Mouse (Mus musculus) MEL (cell line): ENCODE results near the gene C1ql4. TPM values are rescaled to one million over a fixed set of nuclear protein-coding genes. Genes with fewer than 3 reads are reported as not detected.

Source experiments
- DNase-seq: peaks from one replicate; pipeline ENCODE4 v3.0.0; 2011; ENCODE audit warnings: low read depth, low spot score
- H3K27ac ChIP-seq: 2 replicates; pipeline ENCODE4 v1.5.1; 2012; ENCODE audit warnings: low read depth, mild to moderate bottlenecking, control low read depth, low read length, moderate library complexity; ENCODE audit not compliant: control insufficient read depth
- H3K27me3 ChIP-seq, 2 experiments: fragments of 150-350 bp in 1 of 2; sonication (generic) in 1 of 2; 2 replicates each; pipeline ENCODE4 v1.6.1; 2012; ENCODE audit warnings: low read length in 2 of 2, mild to moderate bottlenecking in 2 of 2, improper control_type of control experiment in 1 of 2, moderate library complexity in 1 of 2; ENCODE audit not compliant: insufficient read depth in 2 of 2, control insufficient read depth in 1 of 2
- H3K36me3 ChIP-seq, 2 experiments: 2 replicates each; pipeline ENCODE4 v1.6.1; 2012 to 2014; ENCODE audit warnings: low read length in 2 of 2, improper control_type of control experiment in 1 of 2, inconsistent platforms in 1 of 2, mild to moderate bottlenecking in 1 of 2; ENCODE audit not compliant: insufficient read depth in 2 of 2, control insufficient read depth in 1 of 2
- H3K4me1 ChIP-seq, 2 experiments: fragments of 150-350 bp in 1 of 2; sonication (generic) in 1 of 2; 2 replicates each; pipeline ENCODE4 v1.6.1; 2012; ENCODE audit warnings: low read length in 2 of 2, improper control_type of control experiment in 1 of 2, mild to moderate bottlenecking in 1 of 2; ENCODE audit not compliant: insufficient read depth in 2 of 2, control insufficient read depth in 1 of 2
- H3K4me3 ChIP-seq, 2 experiments: fragments of 150-350 bp in 1 of 2; sonication (generic) in 1 of 2; 2 replicates each; pipeline ENCODE4 v1.5.1; 2012; ENCODE audit warnings: low read depth in 2 of 2, low read length in 2 of 2, mild to moderate bottlenecking in 2 of 2, moderate library complexity in 2 of 2, control low read depth in 1 of 2, improper control_type of control experiment in 1 of 2; ENCODE audit not compliant: control insufficient read depth in 1 of 2, insufficient read depth in 1 of 2
- H3K79me2 ChIP-seq: 2 replicates; pipeline ENCODE4 v1.6.1; 2012; ENCODE audit warnings: mild to moderate bottlenecking, low read length, moderate library complexity; ENCODE audit not compliant: control insufficient read depth, poor library complexity, insufficient read depth
- H3K9ac ChIP-seq: 2 replicates; pipeline ENCODE4 v1.6.1; 2012; ENCODE audit warnings: low read depth, mild to moderate bottlenecking, control low read depth, low read length, moderate library complexity; ENCODE audit not compliant: control insufficient read depth, poor library complexity, severe bottlenecking
- H3K9me3 ChIP-seq: fragments of 150-350 bp; sonication (generic); replicated peaks from 2 replicates; pipeline ENCODE4 v1.6.1; 2012; ENCODE audit warnings: mild to moderate bottlenecking, low read length, improper control_type of control experiment, moderate library complexity; ENCODE audit not compliant: insufficient read depth
- CHD2 ChIP-seq: IDR thresholded peaks from 2 replicates; pipeline ENCODE4 v1.6.1; 2011; ENCODE audit warnings: low read length, improper control_type of control experiment
- EP300 ChIP-seq, 2 experiments: IDR thresholded peaks; 2 replicates each; pipeline ENCODE4 v1.6.1; 2011; ENCODE audit warnings: improper control_type of control experiment in 2 of 2, low read length in 2 of 2, low read depth in 1 of 2, mild to moderate bottlenecking in 1 of 2
- JUND ChIP-seq: IDR thresholded peaks from 2 replicates; pipeline ENCODE4 v1.6.1; 2011; ENCODE audit warnings: low read depth, mild to moderate bottlenecking, improper control_type of control experiment, low read length
- MAZ ChIP-seq: IDR thresholded peaks from 2 replicates; pipeline ENCODE4 v1.6.1; 2012; ENCODE audit warnings: low read depth, mild to moderate bottlenecking, inconsistent platforms, low read length, improper control_type of control experiment
- MXI1 ChIP-seq: IDR thresholded peaks from 2 replicates; pipeline ENCODE4 v1.6.1; 2011; ENCODE audit warnings: mild to moderate bottlenecking, low read depth, low read length, improper control_type of control experiment
- MYC ChIP-seq: IDR thresholded peaks from 2 replicates; pipeline ENCODE4 v1.6.1; 2011; ENCODE audit warnings: low read depth, mild to moderate bottlenecking, low read length, improper control_type of control experiment, moderate library complexity
- NELFE ChIP-seq: IDR thresholded peaks from 2 replicates; pipeline ENCODE4 v1.6.1; 2011; ENCODE audit warnings: low read depth, low read length, improper control_type of control experiment
- POLR2AphosphoS2 ChIP-seq: IDR thresholded peaks from 2 replicates; pipeline ENCODE4 v1.6.1; 2011; ENCODE audit warnings: low read length, improper control_type of control experiment
- POLR2AphosphoS5 ChIP-seq: IDR thresholded peaks from 2 replicates; pipeline ENCODE4 v1.6.1; 2012; ENCODE audit warnings: low read depth, borderline replicate concordance, mild to moderate bottlenecking, inconsistent platforms, low read length, moderate library complexity, mixed read lengths
- RAD21 ChIP-seq: IDR thresholded peaks from 2 replicates; pipeline ENCODE4 v1.6.1; 2011; ENCODE audit warnings: mild to moderate bottlenecking, low read depth, low read length, improper control_type of control experiment
- SIN3A ChIP-seq: IDR thresholded peaks from 2 replicates; pipeline ENCODE4 v1.6.1; 2012; ENCODE audit warnings: low read length, improper control_type of control experiment, inconsistent platforms
- TAL1 ChIP-seq: IDR thresholded peaks from 2 replicates; pipeline ENCODE4 v1.6.1; 2012; ENCODE audit warnings: mild to moderate bottlenecking, inconsistent platforms, low read length, moderate library complexity, mixed read lengths
- TBP ChIP-seq: IDR thresholded peaks from 2 replicates; pipeline ENCODE4 v1.8.0; 2011; ENCODE audit warnings: low read depth, low read length, improper control_type of control experiment
- UBTF ChIP-seq: IDR thresholded peaks from 2 replicates; pipeline ENCODE4 v1.6.1; 2012; ENCODE audit warnings: low read depth, mild to moderate bottlenecking, inconsistent platforms, low read length, improper control_type of control experiment, moderate library complexity, borderline replicate concordance; ENCODE audit not compliant: insufficient read depth
- USF1 ChIP-seq: IDR thresholded peaks from 2 replicates; pipeline ENCODE4 v1.6.1; 2014; ENCODE audit warnings: low read depth, mild to moderate bottlenecking, inconsistent platforms, low read length, improper control_type of control experiment, moderate library complexity
- ZMIZ1 ChIP-seq: IDR thresholded peaks from 2 replicates; pipeline ENCODE4 v1.6.1; 2012; ENCODE audit warnings: low read depth, mild to moderate bottlenecking, inconsistent platforms, low read length, improper control_type of control experiment, moderate library complexity
- ZNF384 ChIP-seq: IDR thresholded peaks from 2 replicates; pipeline ENCODE4 v1.6.1; 2012; ENCODE audit warnings: low read depth, mild to moderate bottlenecking, inconsistent platforms, low read length, improper control_type of control experiment
- polyA plus RNA-seq, 2 experiments: library from polyadenylated mRNA; stranded (reverse) in 1 of 2; unstranded in 1 of 2; fragments of >175 nt in 1 of 2; fragments of >200 nt in 1 of 2; gene quantifications; 2 replicates each; pipeline versions ENCODE4 v1.2.1 to v1.2.4; 2012; ENCODE audit warnings: low replicate concordance in 2 of 2, low read depth in 1 of 2; ENCODE audit not compliant: insufficient read length in 2 of 2, insufficient read depth in 1 of 2, missing spikeins in 1 of 2
- total RNA-seq: library from RNA; depleted of rRNA; stranded (reverse); fragments of 300-350 nt; gene quantifications from 2 replicates; pipeline ENCODE4 v1.2.3, GENCODE M21; 2012; rRNA removed

The C1ql4 gene
- total and polyA plus RNA-seq, 3 experiments: 0.08 to 0.15 TPM; not detected in 1

GRCm38 (mm10) chr15:99035431-99035830 is 52.2 kb downstream of the C1ql4 start:
- TF ChIP-seq TBP: no peak
- TF ChIP-seq USF1: no peak
- no peak for TF ChIP-seq NELFE
- no peak for TF ChIP-seq POLR2AphosphoS2
- TF ChIP-seq MYC: no peak
- no peak for TF ChIP-seq ZMIZ1
- TF ChIP-seq CHD2: no peak
- TF ChIP-seq MAZ: no peak
- TF ChIP-seq SIN3A: no peak
- TF ChIP-seq MXI1: no peak
- TF ChIP-seq POLR2AphosphoS5: no peak
- no peak for TF ChIP-seq EP300 (IDR thresholded peaks at IDR 0.05; ENCODE audit: low read depth in 1 of 2, low read length in 2 of 2)
- no peak for TF ChIP-seq RAD21
- TF ChIP-seq TAL1: no peak
- TF ChIP-seq ZNF384: no peak
- TF ChIP-seq JUND: no peak
- TF ChIP-seq UBTF: no peak
- Histone ChIP-seq H3K9ac (no peak overlapping the region), H3K4me3 (no peak overlapping the region), H3K4me1 (peaks cover 4 to 26% of the 10 kb centered on the region in 2 experiments; a peak in 3 of 4 replicates), H3K27me3 (no peaks in the 10 kb centered on the region), H3K36me3 (peaks cover 20 to 22% of the 10 kb centered on the region in 2 experiments), H3K79me2 (peaks cover 28% of the 10 kb centered on the region), H3K9me3 (no peaks in the 10 kb centered on the region), H3K27ac (no peak overlapping the region)
- no peak for DNase-seq

Other genes with a start within 250 kb of the C1ql4 start
- 12.5 and 15.4 TPM in 2 replicates for gene Kmt2d, start 216.6 kb downstream of the C1ql4 start, total RNA-seq
- gene Kmt2d, start 216.6 kb downstream of the C1ql4 start, polyA plus RNA-seq: 10 to 100 TPM; 42.0 to 47.7 TPM
- gene Rhebl1, start 193.3 kb downstream of the C1ql4 start, total RNA-seq: 9.4 and 10.1 TPM in 2 replicates
- 10 to 100 TPM in 1 of 2 experiments, not detected in 1; 16.6 TPM for gene Rhebl1, start 193.3 kb downstream of the C1ql4 start, polyA plus RNA-seq
- gene Dhh, start 189.3 kb downstream of the C1ql4 start, total RNA-seq: 0.12 TPM in 1 of 2 replicates, not detected in the other
- gene Dhh, start 189.3 kb downstream of the C1ql4 start, polyA plus RNA-seq: not detected
- gene Lmbr1l, start 169.6 kb downstream of the C1ql4 start, total RNA-seq: 7.0 and 13.5 TPM in 2 replicates
- gene Lmbr1l, start 169.6 kb downstream of the C1ql4 start, polyA plus RNA-seq: 10 to 100 TPM in 1 of 2 experiments, not detected in 1; 17.3 TPM
- 1,577 and 1,672 TPM in 2 replicates for gene Tuba1b, start 153.3 kb downstream of the C1ql4 start, total RNA-seq
- gene Tuba1b, start 153.3 kb downstream of the C1ql4 start, polyA plus RNA-seq: 1,000 to 10,000 TPM in 1 of 2 experiments, not detected in 1; 1,861 TPM
- gene Gm49450, start 134.3 kb downstream of the C1ql4 start, total RNA-seq: not detected in 2 replicates
- gene Gm49450, start 134.3 kb downstream of the C1ql4 start, polyA plus RNA-seq: not detected
- 112 and 133 TPM in 2 replicates for gene Tuba1a, start 134.1 kb downstream of the C1ql4 start, total RNA-seq
- gene Tuba1a, start 134.1 kb downstream of the C1ql4 start, polyA plus RNA-seq: 10 to 100 TPM in 1 of 2 experiments, not detected in 1; 83.6 TPM
- 163 and 201 TPM in 2 replicates for gene Tuba1c, start 57.9 kb downstream of the C1ql4 start, total RNA-seq
- 100 to 1,000 TPM in 1 of 2 experiments, not detected in 1; 129 TPM for gene Tuba1c, start 57.9 kb downstream of the C1ql4 start, polyA plus RNA-seq
- not detected in 2 replicates for gene Prph, start 32.6 kb downstream of the C1ql4 start, total RNA-seq
- not detected for gene Prph, start 32.6 kb downstream of the C1ql4 start, polyA plus RNA-seq
- 24.3 and 25.8 TPM in 2 replicates for gene Troap, start 13.2 kb downstream of the C1ql4 start, total RNA-seq
- 10 to 100 TPM in 1 of 2 experiments, not detected in 1; 70.2 TPM for gene Troap, start 13.2 kb downstream of the C1ql4 start, polyA plus RNA-seq
- gene Dnajc22, start 5.4 kb upstream of the C1ql4 start, total RNA-seq: 3.2 TPM in 2 replicates
- 1 to 10 TPM in 1 of 2 experiments, not detected in 1; 5.3 TPM for gene Dnajc22, start 5.4 kb upstream of the C1ql4 start, polyA plus RNA-seq
- gene Spats2, start 38.1 kb upstream of the C1ql4 start, total RNA-seq: 8.2 and 12.0 TPM in 2 replicates
- 10 to 100 TPM in 1 of 2 experiments, not detected in 1; 24.5 TPM for gene Spats2, start 38.1 kb upstream of the C1ql4 start, polyA plus RNA-seq
- gene Kcnh3, start 137.0 kb upstream of the C1ql4 start, total RNA-seq: 0.15 and 0.16 TPM in 2 replicates
- 1 to 10 TPM in 1 of 2 experiments, not detected in 1; 1.3 TPM for gene Kcnh3, start 137.0 kb upstream of the C1ql4 start, polyA plus RNA-seq
- 113 and 131 TPM in 2 replicates for gene Mcrs1, start 164.1 kb upstream of the C1ql4 start, total RNA-seq
- 100 to 1,000 TPM in 1 of 2 experiments, not detected in 1; 124 TPM for gene Mcrs1, start 164.1 kb upstream of the C1ql4 start, polyA plus RNA-seq
- gene Prpf40b, start 207.3 kb upstream of the C1ql4 start, total RNA-seq: 21.6 and 24.7 TPM in 2 replicates
- gene Prpf40b, start 207.3 kb upstream of the C1ql4 start, polyA plus RNA-seq: 10 to 100 TPM in 1 of 2 experiments, not detected in 1; 46.4 TPM
- gene Fam186b, start 208.1 kb upstream of the C1ql4 start, total RNA-seq: not detected in 2 replicates
- under 1 TPM in 1 of 2 experiments, not detected in 1; 0.11 TPM for gene Fam186b, start 208.1 kb upstream of the C1ql4 start, polyA plus RNA-seq